Mouse (Mus musculus) embryo, embryonic 11.5 days (tissue): Measurements from ENCODE around the gene Kcnt1.

Experiments used
- DNase-seq: peaks from one replicate; pipeline ENCODE4 v3.0.0-alpha.2; 2012; ENCODE audit warnings: low read depth, low spot score

The Kcnt1 gene

GRCm38 (mm10) chr2:25877736-25878268 is 14.3 kb downstream of the Kcnt1 start:
- DNase-seq: no peak

- no peak for DNase-seq
Measured at GRCm38 (mm10) chr2:25878516-25878915, 15.0 kb downstream of the Kcnt1 start.

- DNase-seq: no peak
Measured at GRCm38 (mm10) chr2:25879061-25879460, 15.5 kb downstream of the Kcnt1 start.

GRCm38 (mm10) chr2:25882276-25882675 is 18.7 kb downstream of the Kcnt1 start:
- DNase-seq: no peak

- no peak for DNase-seq
Measured at GRCm38 (mm10) chr2:25884756-25885155, 21.2 kb downstream of the Kcnt1 start.

GRCm38 (mm10) chr2:25887226-25887625 is 23.7 kb downstream of the Kcnt1 start:
- DNase-seq: no peak

GRCm38 (mm10) chr2:25888144-25888543 is 24.6 kb downstream of the Kcnt1 start:
- DNase-seq: no peak

GRCm38 (mm10) chr2:25892440-25892839 is 28.9 kb downstream of the Kcnt1 start:
- DNase-seq: no peak

- DNase-seq: no peak
Measured at GRCm38 (mm10) chr2:25898970-25899369, 35.4 kb downstream of the Kcnt1 start.

- no peak for DNase-seq
Measured at GRCm38 (mm10) chr2:25909872-25910271, 46.3 kb downstream of the Kcnt1 start.

- no peak for DNase-seq
Measured at GRCm38 (mm10) chr2:25913247-25913646, 49.7 kb downstream of the Kcnt1 start.

- no peak for DNase-seq
Measured at GRCm38 (mm10) chr2:25914201-25914600, 50.7 kb downstream of the Kcnt1 start.

GRCm38 (mm10) chr2:25914821-25915220 is 51.3 kb downstream of the Kcnt1 start:
- DNase-seq: no peak

- no peak for DNase-seq
Measured at GRCm38 (mm10) chr2:25918408-25918807, 54.9 kb downstream of the Kcnt1 start.

- DNase-seq: no peak
Measured at GRCm38 (mm10) chr2:25919972-25920371, 56.4 kb downstream of the Kcnt1 start.

GRCm38 (mm10) chr2:25923799-25924198 is 60.3 kb downstream of the Kcnt1 start:
- DNase-seq: no peak

GRCm38 (mm10) chr2:25924934-25925333 is 61.4 kb downstream of the Kcnt1 start:
- no peak for DNase-seq

- no peak for DNase-seq
Measured at GRCm38 (mm10) chr2:25927821-25928220, 64.3 kb downstream of the Kcnt1 start.

- peak; percentile 17 for DNase-seq
Measured at GRCm38 (mm10) chr2:25931249-25931859, 67.8 kb downstream of the Kcnt1 start.

GRCm38 (mm10) chr2:25940503-25940902 is 77.0 kb downstream of the Kcnt1 start:
- DNase-seq: no peak

GRCm38 (mm10) chr2:25943822-25944221 is 80.3 kb downstream of the Kcnt1 start:
- no peak for DNase-seq

- DNase-seq: no peak
Measured at GRCm38 (mm10) chr2:25947950-25948349, 84.4 kb downstream of the Kcnt1 start.

- DNase-seq: no peak
Measured at GRCm38 (mm10) chr2:25949291-25949690, 85.8 kb downstream of the Kcnt1 start.
